Mouse (Mus musculus) kidney, adult 2 months (tissue): ENCODE measurements around the gene Rhob. TPM values are rescaled to one million over a fixed set of nuclear protein-coding genes. Genes with fewer than 3 reads are reported as not detected.
A peak's percentile ranks its signal among the peaks of the same experiment; 100 is the strongest.

ENCODE experiments used
- DNase-seq: peaks from one replicate; pipeline ENCODE4 v3.0.0; 2021
- H3K27ac ChIP-seq: fragments of 200-500 bp; 2 replicates; pipeline ENCODE4 v1.5.1; 2012; ENCODE audit warnings: low read depth, low read length, control low read depth, inconsistent platforms; ENCODE audit not compliant: insufficient read depth
- H3K27me3 ChIP-seq: fragments of 200-500 bp; replicated peaks from 2 replicates; pipeline ENCODE4 v1.6.1; 2012; ENCODE audit warnings: mild to moderate bottlenecking, moderate library complexity, low read length, inconsistent platforms; ENCODE audit not compliant: control insufficient read depth, insufficient read depth
- H3K36me3 ChIP-seq: fragments of 200-500 bp; 2 replicates; pipeline ENCODE4 v1.6.1; 2012; ENCODE audit warnings: mild to moderate bottlenecking, moderate library complexity, low read length, inconsistent platforms; ENCODE audit not compliant: control insufficient read depth, insufficient read depth
- H3K4me1 ChIP-seq: fragments of 200-500 bp; 2 replicates; pipeline ENCODE4 v1.6.1; 2011; ENCODE audit warnings: low read length; ENCODE audit not compliant: control insufficient read depth, insufficient read depth
- H3K4me3 ChIP-seq: fragments of 200-500 bp; 2 replicates; pipeline ENCODE4 v1.5.1; 2011; ENCODE audit warnings: mild to moderate bottlenecking, low read depth, low read length, control low read depth; ENCODE audit not compliant: insufficient read depth
- CTCF ChIP-seq: fragments of 200-500 bp; conservative IDR thresholded peaks from 2 replicates; pipeline ENCODE4 v1.5.1; 2011; ENCODE audit warnings: low read depth, mild to moderate bottlenecking, control low read depth, low read length, moderate library complexity, mixed read lengths; ENCODE audit not compliant: insufficient read depth, insufficient read length
- POLR2A ChIP-seq: fragments of 200-500 bp; IDR thresholded peaks from one replicate; pipeline ENCODE4 v1.6.1; 2011; ENCODE audit warnings: low read depth, low read length, control low read depth
- WGBS: fragments of 180-500 bp; shearing (Covaris S2); methylation state at CpG from one replicate; pipeline ENCODE4 v1.1.7; 2018; 5-methylcytosine and 5-hydroxymethylcytosine counted together
- polyA plus RNA-seq: library from polyadenylated mRNA; depleted of rRNA; stranded (reverse); fragments of >200 nt; gene quantifications from 2 replicates; pipeline ENCODE4 v1.2.3, GENCODE M21; 2012

Gene Rhob
- polyA plus RNA-seq, 1 experiment, result 128 TPM

DNA sequence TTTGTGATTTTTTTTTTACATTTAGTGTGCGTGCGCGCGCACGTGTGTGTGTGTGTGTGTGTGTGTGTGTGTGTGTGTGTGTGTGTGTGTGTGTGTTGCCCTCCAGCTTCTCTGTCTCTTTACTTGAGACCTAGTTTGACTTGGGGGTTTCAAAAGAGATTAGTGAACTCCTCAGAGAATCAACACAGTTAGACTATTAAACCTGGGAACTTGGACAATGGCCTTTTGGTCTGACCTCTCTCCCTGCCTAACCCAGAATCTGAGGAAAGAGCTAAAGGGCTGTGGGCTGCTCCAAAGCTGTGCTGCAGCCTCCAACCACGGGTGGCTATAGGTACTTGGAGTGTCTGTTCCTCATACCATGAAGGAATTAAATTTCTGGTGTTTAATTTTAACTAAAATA lies 4.3 kb upstream of the Rhob start:
- no peaks in the 10 kb centered on the region for H3K4me1 ChIP-seq
- WGBS, result 84% methylated on average over 6 of the region's 6 CpGs

DNA sequence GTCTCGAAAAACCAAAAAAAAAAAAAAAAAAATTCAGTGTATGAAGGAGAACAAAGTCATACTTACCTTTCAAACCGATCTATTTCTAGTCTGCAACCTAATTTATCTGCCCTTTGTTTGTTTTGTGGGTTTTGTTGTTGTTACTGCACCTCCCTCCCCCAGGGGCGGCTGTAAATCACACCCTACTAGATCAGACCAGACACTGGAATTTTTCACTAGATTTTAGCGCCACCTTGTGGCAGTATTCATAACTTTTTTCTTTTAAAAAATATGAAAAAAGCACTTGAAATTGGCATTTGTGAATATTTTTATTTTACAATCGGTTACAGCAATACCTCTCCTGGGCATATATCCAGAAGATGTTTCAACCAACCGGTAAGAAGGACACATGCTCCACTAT lies 2.7 kb upstream of the Rhob start:
- DNase-seq, result peak; percentile 84
- Histone ChIP-seq H3K4me1 (no peaks in the 10 kb centered on the region), H3K27me3 (no peaks in the 10 kb centered on the region), H3K27ac (no peak overlapping the region), H3K4me3 (no peak overlapping the region), H3K36me3 (no peaks in the 10 kb centered on the region)
- TF ChIP-seq POLR2A, result no peak
- peak; percentile 45 for TF ChIP-seq CTCF
- 8% methylated on average over 6 of the region's 6 CpGs for WGBS

More for the DNA sequence above, 4.3 kb upstream of the Rhob start:
- no peak for DNase-seq
- no peak overlapping the region for H3K4me3 ChIP-seq
- H3K27me3 ChIP-seq, result no peaks in the 10 kb centered on the region
- no peak overlapping the region for H3K27ac ChIP-seq
- H3K36me3 ChIP-seq, result no peaks in the 10 kb centered on the region
- no peak for TF ChIP-seq CTCF
- TF ChIP-seq POLR2A, result no peak

DNA sequence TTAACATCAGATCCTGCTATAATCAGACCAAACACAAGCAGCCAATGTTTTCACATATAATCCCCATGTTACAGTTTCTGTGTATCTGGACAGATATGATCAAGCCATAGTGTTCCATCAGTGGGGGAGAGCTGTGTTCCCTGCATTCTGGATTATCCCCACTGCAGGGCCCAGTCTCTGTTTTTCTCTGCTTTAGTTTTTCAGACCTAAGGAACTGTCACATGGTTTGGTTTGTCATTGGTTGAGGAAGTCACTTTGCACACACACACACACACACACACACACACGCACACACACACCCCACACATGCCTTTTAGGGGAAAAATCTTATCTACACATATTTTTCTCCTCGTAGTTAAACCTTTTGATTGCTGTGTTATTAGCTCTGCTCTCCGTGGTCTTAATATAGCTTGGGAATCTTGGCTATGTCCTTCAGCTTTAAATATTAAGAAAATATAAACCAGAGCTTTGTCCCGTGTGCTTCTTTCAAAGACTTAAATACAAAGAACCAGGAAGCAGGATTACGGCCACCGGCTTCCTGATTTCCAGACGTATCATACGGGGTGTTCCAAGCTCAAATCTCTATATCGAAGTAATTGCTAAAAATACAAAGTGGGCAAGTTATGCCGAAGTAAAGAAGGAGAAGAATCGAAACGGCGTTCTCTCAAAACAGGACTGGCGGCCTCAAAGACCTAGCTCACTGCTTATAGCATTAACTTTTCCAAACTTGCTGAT lies 1.9 kb upstream of the Rhob start:
- Histone ChIP-seq H3K27me3 (no peaks in the 10 kb centered on the region), H3K4me3 (no peak overlapping the region), H3K4me1 (no peaks in the 10 kb centered on the region), H3K27ac (peak overlapping the region; percentile 67), H3K36me3 (no peaks in the 10 kb centered on the region)
- 62% methylated on average over 14 of the region's 14 CpGs for WGBS
- DNase-seq, result peak; percentile 33
- TF ChIP-seq CTCF (no peak), POLR2A (no peak)

DNA sequence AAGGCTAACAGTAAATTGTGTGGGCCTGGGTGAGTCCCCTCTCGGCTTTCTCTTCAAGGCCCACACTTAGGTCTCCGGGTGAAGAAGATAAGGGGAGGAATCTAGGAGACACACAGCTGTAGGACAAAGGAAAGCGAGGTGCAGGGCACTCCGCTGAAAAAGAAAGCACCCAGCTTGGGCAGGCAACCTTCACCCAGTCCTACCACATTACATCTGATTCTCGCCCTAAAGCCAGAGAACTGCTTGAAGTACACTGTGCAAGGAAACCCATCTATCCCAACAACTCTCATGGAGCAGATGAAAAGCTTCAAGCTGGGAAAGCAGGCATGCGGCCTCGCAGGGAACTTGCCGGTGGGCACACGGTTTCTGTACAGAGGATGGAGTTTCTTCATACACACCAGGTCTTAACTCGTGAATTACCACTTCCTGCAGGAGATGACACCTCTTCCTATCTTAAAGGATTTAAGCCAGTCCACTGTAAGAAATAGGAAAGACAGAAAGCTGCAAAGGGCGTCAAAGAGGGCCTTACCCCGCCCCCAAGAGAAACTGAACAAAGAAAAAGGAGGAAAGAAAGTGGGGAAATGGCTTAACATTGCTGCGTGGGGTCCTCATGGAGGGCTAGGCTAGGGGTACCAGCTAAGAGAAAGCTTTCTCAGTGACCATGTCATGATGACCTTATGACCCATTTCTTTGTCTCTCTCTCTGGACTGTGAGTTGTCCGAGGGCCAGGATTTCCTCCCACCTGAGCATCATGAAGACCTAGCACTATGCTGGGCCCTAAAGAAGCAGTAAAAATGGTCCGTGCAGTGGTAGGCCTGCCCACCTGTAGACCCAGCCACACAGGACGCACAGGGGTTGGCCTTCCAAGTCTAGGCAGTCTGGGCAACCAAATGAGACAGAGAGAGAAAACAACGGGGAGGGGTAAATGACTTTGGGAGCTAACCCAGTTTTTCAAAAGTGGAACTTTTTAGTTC lies 1.1 kb upstream of the Rhob start:
- H3K4me1 ChIP-seq, result peaks cover 4% of the 10 kb centered on the region; the same call in 1 of the 2 replicates
- WGBS, result 54% methylated on average over 17 of the region's 17 CpGs
- TF ChIP-seq CTCF, result no peak
- TF ChIP-seq POLR2A, result no peak
- H3K27ac ChIP-seq, result peak overlapping the region; percentile 67
- H3K27me3 ChIP-seq, result no peaks in the 10 kb centered on the region
- peak; percentile 33 for DNase-seq
- H3K36me3 ChIP-seq, result no peaks in the 10 kb centered on the region
- peak overlapping the region; percentile 54 for H3K4me3 ChIP-seq

DNA sequence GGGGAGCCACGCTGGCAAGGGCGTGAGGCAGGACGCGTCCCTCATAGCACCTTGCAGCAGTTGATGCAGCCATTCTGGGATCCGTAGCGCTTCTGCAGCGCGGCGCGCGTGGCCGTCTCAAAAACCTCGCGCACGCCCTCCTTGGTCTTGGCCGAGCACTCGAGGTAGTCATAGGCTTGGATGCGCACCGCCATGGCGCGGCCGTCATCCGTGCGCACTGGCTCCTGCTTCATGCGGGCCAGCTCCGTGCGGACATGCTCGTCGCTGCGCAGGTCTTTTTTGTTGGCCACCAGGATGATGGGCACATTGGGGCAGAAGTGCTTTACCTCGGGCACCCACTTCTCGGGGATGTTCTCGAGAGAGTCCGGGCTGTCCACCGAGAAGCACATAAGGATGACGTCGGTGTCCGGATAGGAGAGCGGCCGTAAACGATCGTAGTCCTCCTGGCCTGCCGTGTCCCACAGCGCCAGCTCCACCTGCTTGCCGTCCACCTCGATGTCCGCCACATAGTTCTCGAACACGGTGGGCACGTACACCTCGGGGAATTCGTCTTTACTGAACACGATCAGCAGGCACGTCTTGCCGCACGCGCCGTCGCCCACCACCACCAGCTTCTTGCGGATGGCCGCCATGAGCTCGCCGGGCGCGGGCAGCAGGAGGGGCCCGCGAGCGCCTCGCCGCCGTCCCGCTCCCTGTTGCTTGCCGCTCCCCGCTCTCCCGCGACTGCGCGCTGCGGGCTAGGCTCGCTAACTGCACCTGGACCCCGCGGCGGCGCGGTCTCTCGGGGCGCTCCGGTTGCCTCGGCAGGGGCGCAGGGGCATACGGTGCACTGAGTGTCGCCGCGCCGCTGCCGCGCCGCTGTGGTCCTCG lies 573 bp downstream of the Rhob start:
- DNase-seq, result peak; percentile 70
- TF ChIP-seq POLR2A, result peak; percentile 55
- no peak for TF ChIP-seq CTCF
- H3K27me3 ChIP-seq, result no peaks in the 10 kb centered on the region
- WGBS, result under 1% methylated on average over 99 of the region's 99 CpGs
- H3K36me3 ChIP-seq, result no peaks in the 10 kb centered on the region
- H3K27ac ChIP-seq, result peak overlapping the region; percentile 93
- H3K4me3 ChIP-seq, result peak overlapping the region; percentile 92
- H3K4me1 ChIP-seq, result peaks cover 4% of the 10 kb centered on the region; the same call in 1 of the 2 replicates

DNA sequence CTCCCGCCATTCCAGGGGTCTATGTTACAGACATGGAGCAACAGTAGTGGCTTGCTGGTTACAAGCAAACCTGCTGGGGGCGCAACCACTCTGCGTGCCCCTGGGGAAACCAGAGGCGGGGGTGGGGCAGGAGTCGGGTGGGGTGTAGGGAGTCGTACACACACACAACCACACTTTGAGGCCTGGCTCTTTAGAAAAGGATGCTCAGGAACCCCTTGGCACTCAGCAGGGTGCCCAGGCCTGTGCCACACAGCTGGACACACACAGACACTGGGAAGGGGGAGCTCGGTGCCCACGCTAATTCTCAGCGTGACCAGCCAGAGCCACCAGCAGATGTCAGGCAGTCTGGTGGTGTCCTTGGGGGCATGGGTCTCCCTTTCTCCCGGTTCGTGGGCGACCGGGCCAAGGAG lies 1.2 kb downstream of the Rhob start:
- TF ChIP-seq CTCF (no peak), POLR2A (no peak)
- DNase-seq, result peak; percentile 30
- WGBS, result 5% methylated on average over 13 of the region's 13 CpGs
- peak overlapping the region; percentile 92 for H3K4me3 ChIP-seq
- no peaks in the 10 kb centered on the region for H3K36me3 ChIP-seq
- H3K4me1 ChIP-seq, result peaks cover 4% of the 10 kb centered on the region; the same call in 1 of the 2 replicates
- H3K27ac ChIP-seq, result peak overlapping the region; percentile 93
- no peaks in the 10 kb centered on the region for H3K27me3 ChIP-seq
